8 mouse cellular contexts compared by ENCODE assay signal in the genomic region with DNA sequence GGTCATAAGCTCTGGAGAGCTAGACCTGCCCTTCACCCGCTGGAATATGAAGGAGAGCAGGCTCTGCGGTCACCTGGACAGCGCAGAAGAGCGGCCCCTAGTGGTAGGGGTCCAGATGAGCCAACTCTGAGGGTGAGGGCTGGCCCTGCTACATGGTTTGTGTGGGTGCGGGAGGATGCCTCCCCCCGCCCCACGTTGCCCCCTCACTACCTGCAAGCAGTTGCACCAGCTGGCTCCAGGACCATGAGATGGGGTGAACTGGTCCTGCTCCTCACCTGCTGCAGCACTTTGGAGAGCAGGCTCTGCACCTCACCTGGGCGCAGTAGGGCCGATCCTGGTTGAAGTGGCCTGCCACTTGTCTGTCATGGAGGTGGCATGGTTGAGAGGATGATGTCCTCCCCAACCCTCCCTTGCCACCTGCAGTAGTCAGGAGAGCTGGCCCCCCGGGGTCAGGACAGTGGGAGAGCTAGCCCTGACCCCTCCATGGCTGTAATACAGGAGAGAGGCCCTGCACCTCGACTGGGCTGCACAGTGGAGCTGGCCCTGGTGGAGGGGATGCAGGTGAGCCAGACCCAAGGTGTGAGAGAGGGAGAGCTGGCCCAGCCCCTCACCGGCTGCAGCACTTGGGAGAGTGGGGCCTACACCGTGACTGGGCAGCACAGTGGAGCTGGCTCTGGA. TPM values are rescaled to one million over a fixed set of nuclear protein-coding genes. Genes with fewer than 3 reads are reported as not detected.
DNase-seq lines count a peak whose midpoint lies in the region; ATAC-seq and TF ChIP-seq lines count a peak whose summit lies in the region.

No protein-coding gene starts in this region.

- H3K4me3 ChIP-seq in intestine, postnatal 0 days (ENCODE audit: low read depth, low read length) = no peak overlapping the region
- no peak overlapping the region for H3K4me3 ChIP-seq in lung, embryonic 15.5 days
- no peak overlapping the region for H3K4me3 ChIP-seq in stomach, postnatal 0 days (ENCODE audit: low read depth, low read length)

- no peak for TF ChIP-seq EP300 in stomach, postnatal 0 days (optimal IDR thresholded peaks at IDR 0.05)

- no peak overlapping the region for H3K27ac ChIP-seq in intestine, postnatal 0 days (ENCODE audit: low read depth, low read length)
- H3K27ac ChIP-seq in lung, embryonic 15.5 days = no peak overlapping the region
- no peak overlapping the region for H3K27ac ChIP-seq in stomach, postnatal 0 days (replicated peaks)

- peak; percentile 86 for TF ChIP-seq CTCF in intestine, postnatal 0 days (IDR thresholded peaks at IDR 0.05; ENCODE audit: low read depth)
- peak; percentile 81 for TF ChIP-seq CTCF in stomach, postnatal 0 days (IDR thresholded peaks at IDR 0.05; ENCODE audit: low read depth)

- H3K36me3 ChIP-seq in intestine, postnatal 0 days (ENCODE audit: control insufficient read depth, insufficient read depth) = no peaks in the 10 kb centered on the region
- H3K36me3 ChIP-seq in lung, embryonic 15.5 days = no peaks in the 10 kb centered on the region
- H3K36me3 ChIP-seq in stomach, postnatal 0 days (ENCODE audit: control insufficient read depth, insufficient read depth, low read length) = no peaks in the 10 kb centered on the region

- H3K9ac ChIP-seq in intestine, postnatal 0 days (ENCODE audit: low read depth, low read length) = no peak overlapping the region
- H3K9ac ChIP-seq in lung, embryonic 15.5 days = no peak overlapping the region
- H3K9ac ChIP-seq in stomach, postnatal 0 days (ENCODE audit: low read length) = no peak overlapping the region

- H3K27me3 ChIP-seq in intestine, postnatal 0 days (replicated peaks; ENCODE audit: control insufficient read depth, insufficient read depth, low read length) = no peaks in the 10 kb centered on the region; the same call in 1 of the 2 replicates
- no peaks in the 10 kb centered on the region for H3K27me3 ChIP-seq in lung, embryonic 15.5 days
- H3K27me3 ChIP-seq in stomach, postnatal 0 days (ENCODE audit: control insufficient read depth, insufficient read depth, low read length) = no peaks in the 10 kb centered on the region

- ATAC-seq in erythroid progenitor cell, adult 5-6 weeks (replicated peaks; ENCODE audit: low FRiP score, poor library complexity, severe bottlenecking) = peak; percentile 59
- no peak for ATAC-seq in intestine, postnatal 0 days
- 0 out of 2 replicates have a peak, but pooled peaks have one; percentile 31 for ATAC-seq in lung, embryonic 15.5 days (ENCODE audit: borderline replicate concordance, extremely low read depth, low FRiP score, low TSS enrichment)
- ATAC-seq in stomach, postnatal 0 days (ENCODE audit: low FRiP score, low TSS enrichment) = peak; percentile 71

- WGBS in intestine, postnatal 0 days = 45% methylated on average over 13 of the region's 13 CpGs
- 44% methylated on average over 13 of the region's 13 CpGs for WGBS in lung, embryonic 15.5 days
- 43% methylated on average over 13 of the region's 13 CpGs for WGBS in stomach, postnatal 0 days

- H3K9me3 ChIP-seq in intestine, postnatal 0 days (ENCODE audit: control insufficient read depth) = no peaks in the 10 kb centered on the region
- no peaks in the 10 kb centered on the region for H3K9me3 ChIP-seq in lung, embryonic 15.5 days
- H3K9me3 ChIP-seq in stomach, postnatal 0 days (ENCODE audit: control insufficient read depth, low read length) = no peaks in the 10 kb centered on the region

- 0 out of 2 replicates have a peak overlapping the region, but pooled peaks have one; percentile 18 for H3K4me2 ChIP-seq in intestine, postnatal 0 days (replicated peaks; ENCODE audit: low read depth)
- peak overlapping the region; percentile 4; the same call in 1 of the 2 replicates for H3K4me2 ChIP-seq in lung, embryonic 15.5 days
- H3K4me2 ChIP-seq in stomach, postnatal 0 days (replicated peaks; ENCODE audit: low read depth) = 0 out of 2 replicates have a peak overlapping the region, but pooled peaks have one; percentile 11

- peak; percentile 15 for DNase-seq in gastrocnemius, adult 18-20 months (ENCODE audit: low spot score)
- no peak for DNase-seq in gastrocnemius, adult 8-10 months (ENCODE audit: low spot score in 2 of 2)
- DNase-seq in adrenal gland, adult 2 months = peak; percentile 23
- peak; percentile 67 for DNase-seq in stomach, postnatal 0 days (ENCODE audit: low spot score)
- no peak for DNase-seq in layer of hippocampus, postnatal 10 days (ENCODE audit: low spot score in 2 of 2)

- H3K4me1 ChIP-seq in intestine, postnatal 0 days (replicated peaks; ENCODE audit: control insufficient read depth, insufficient read depth, low read length) = no peaks in the 10 kb centered on the region
- H3K4me1 ChIP-seq in lung, embryonic 15.5 days = no peaks in the 10 kb centered on the region
- no peaks in the 10 kb centered on the region for H3K4me1 ChIP-seq in stomach, postnatal 0 days (replicated peaks; ENCODE audit: control insufficient read depth, insufficient read depth)

RNA-seq across cellular contexts. Expression of a gene that starts 29.1 kb away (rescaled TPM):
- total RNA-seq in gastrocnemius, adult 18-20 months (2021) = 1 to 10 TPM; 1.1 to 1.3 TPM
- total RNA-seq in gastrocnemius, adult 8-10 months (2022) = 1 to 10 TPM in 2 of 4 experiments, under 1 TPM in 2; 0.75 to 1.6 (median 1.0) TPM
- total RNA-seq in adrenal gland, adult 2 months (2021) = 1 to 10 TPM; 2.2 to 3.7 TPM
- 1.9 and 2.2 TPM in 2 replicates for polyA plus RNA-seq in adrenal gland, adult 2 months (2012; rRNA removed)
- total RNA-seq in erythroid progenitor cell, adult 5-6 weeks (2015; ENCODE audit: low replicate concordance) = not detected in 2 replicates
- not detected in 2 replicates for total RNA-seq in erythroid progenitor cell, adult 5-6 weeks (2017; ENCODE audit: low replicate concordance)
- polyA plus RNA-seq in intestine, postnatal 0 days (2015; fragmentation: Nextera tagmentation; extraction: Ambion mirVana) = 1.9 TPM in 2 replicates
- 0.20 and 0.34 TPM in 2 replicates for polyA plus RNA-seq in lung, embryonic 15.5 days (2015; fragmentation: Nextera tagmentation; extraction: Ambion mirVana)
- 0.42 and 0.69 TPM in 2 replicates for polyA plus RNA-seq in stomach, postnatal 0 days (2015; fragmentation: Nextera tagmentation; extraction: Ambion mirVana)
- total RNA-seq in layer of hippocampus, postnatal 10 days (2021) = 10 to 100 TPM; 84.0 to 87.2 TPM

Comparison
In these comparisons a context has a peak if more than half of its experiments do, and no peak if none do; other contexts are left out.
1. DNase-seq: peak in gastrocnemius, adult 18-20 months (single experiment), adrenal gland, adult 2 months (single experiment) and stomach, postnatal 0 days (single experiment); none in gastrocnemius, adult 8-10 months (0 of 2) and layer of hippocampus, postnatal 10 days (0 of 2).
2. RNA of a gene that starts 29.1 kb away (total RNA-seq): 84.0 to 87.2 TPM in layer of hippocampus, postnatal 10 days; 2.2 to 3.7 TPM in adrenal gland, adult 2 months, 1.1 to 1.3 TPM in gastrocnemius, adult 18-20 months, 0.75 to 1.6 TPM in gastrocnemius, adult 8-10 months and not detected in erythroid progenitor cell, adult 5-6 weeks; every median in the first group is over 10 times any median in the second.
3. Peak in every context shown above with its lines, with median percentiles within 50 percentile points of each other: H3K4me2 ChIP-seq.